Mouse (Mus musculus): ENCODE results near the gene Mbnl1. TPM values are rescaled to one million over a fixed set of nuclear protein-coding genes. Genes with fewer than 3 reads are reported as not detected.

Mbnl1 gene
- 115 and 127 TPM in 2 replicates for polyA plus RNA-seq (2015; fragmentation: Nextera tagmentation; extraction: Ambion mirVana)

GRCm38 (mm10) chr3:60472681-60473177 lies at the start of gene Mbnl1:
Gene Mbnl1 (plus strand): TSS chr3:60472830.
- no peaks in the 10 kb centered on the region for H3K27me3 ChIP-seq (replicated peaks; ENCODE audit: insufficient read depth, low read length)
- TF ChIP-seq EP300 (IDR thresholded peaks at IDR 0.05) (no peak), CTCF (IDR thresholded peaks at IDR 0.05) (no peak)
- DNase-seq (ENCODE audit: low spot score) = peak; percentile 35
- no peaks in the 10 kb centered on the region for H3K4me1 ChIP-seq (ENCODE audit: insufficient read depth, low read depth, low read length)
- H3K4me2 ChIP-seq (replicated peaks; ENCODE audit: low read depth, low read length) = no peak within 1 kb of the TSS
- H3K4me3 ChIP-seq (ENCODE audit: low read depth, low read length) = no peak within 1 kb of the TSS
- WGBS = 40% methylated on average over 5 of the region's 5 CpGs
- H3K9ac ChIP-seq (replicated peaks; ENCODE audit: low read depth) = no peak within 1 kb of the TSS
- H3K36me3 ChIP-seq (ENCODE audit: insufficient read depth, low read length) = no peaks in the 10 kb centered on the region
- ATAC-seq = no peak
- H3K27ac ChIP-seq (ENCODE audit: low read length) = no peak within 1 kb of the TSS
- no peaks in the 10 kb centered on the region for H3K9me3 ChIP-seq (ENCODE audit: low read length)

DNA sequence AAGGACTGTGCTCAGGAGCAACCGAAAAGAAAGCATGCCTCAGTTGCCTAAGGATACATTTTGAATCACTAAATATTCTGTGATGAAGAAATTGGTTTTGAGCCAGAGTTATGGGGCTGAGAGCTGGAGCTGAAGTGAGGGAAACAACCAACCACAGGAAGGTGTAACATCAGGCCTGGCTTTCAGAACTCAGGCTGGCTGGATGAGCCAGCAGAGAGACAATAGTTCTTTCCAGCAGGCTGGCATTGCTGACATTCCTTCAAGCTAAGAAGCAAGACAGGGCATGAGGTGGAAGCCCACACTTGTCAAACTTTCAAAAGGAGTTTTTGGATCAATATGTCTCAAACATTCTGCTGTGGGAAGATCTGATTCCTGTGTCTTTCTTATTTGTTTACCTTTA lies 48.5 kb upstream of the Mbnl1 start:
- TF ChIP-seq EP300 (IDR thresholded peaks at IDR 0.05) = no peak
- no peak for TF ChIP-seq CTCF (IDR thresholded peaks at IDR 0.05)
- Histone ChIP-seq H3K9ac (replicated peaks; ENCODE audit: low read depth) (no peak overlapping the region), H3K27me3 (replicated peaks; ENCODE audit: insufficient read depth, low read length) (no peaks in the 10 kb centered on the region), H3K4me3 (ENCODE audit: low read depth, low read length) (no peak overlapping the region), H3K4me1 (ENCODE audit: insufficient read depth, low read depth, low read length) (no peaks in the 10 kb centered on the region), H3K9me3 (ENCODE audit: low read length) (no peaks in the 10 kb centered on the region), H3K4me2 (replicated peaks; ENCODE audit: low read depth, low read length) (no peak overlapping the region), H3K36me3 (ENCODE audit: insufficient read depth, low read length) (no peaks in the 10 kb centered on the region), H3K27ac (ENCODE audit: low read length) (no peak overlapping the region)
- no peak for DNase-seq (ENCODE audit: low spot score)
- WGBS = 78% methylated on average over 1 of the region's 1 CpGs
- no peak for ATAC-seq

DNA sequence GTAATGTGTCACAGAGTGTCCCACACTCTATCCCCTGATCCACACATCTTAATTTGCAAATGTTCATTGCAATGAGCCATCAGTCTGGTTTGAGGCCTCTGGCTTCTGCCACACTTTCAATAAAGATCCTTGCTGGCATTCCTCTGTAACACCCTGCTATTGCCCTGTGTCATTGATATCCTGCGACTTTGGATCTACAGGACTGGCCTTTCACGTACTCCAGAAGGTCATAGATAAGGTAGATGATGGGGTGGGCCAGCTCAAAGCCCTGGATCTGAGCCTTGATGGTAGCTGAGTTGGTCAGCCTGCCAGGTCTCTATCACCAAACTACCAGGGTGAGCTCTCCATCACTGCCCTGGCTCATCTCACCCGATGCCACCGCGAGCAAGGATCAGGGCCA lies 43.6 kb upstream of the Mbnl1 start:
- TF ChIP-seq EP300 (IDR thresholded peaks at IDR 0.05) (no peak), CTCF (IDR thresholded peaks at IDR 0.05) (no peak)
- ATAC-seq = no peak
- 85% methylated on average over 5 of the region's 5 CpGs for WGBS

GRCm38 (mm10) chr3:60437254-60437653 lies 35.4 kb upstream of the Mbnl1 start:
- H3K36me3 ChIP-seq (ENCODE audit: insufficient read depth, low read length) = no peaks in the 10 kb centered on the region
- no peak overlapping the region for H3K4me2 ChIP-seq (replicated peaks; ENCODE audit: low read depth, low read length)
- no peaks in the 10 kb centered on the region for H3K9me3 ChIP-seq (ENCODE audit: low read length)
- H3K4me1 ChIP-seq (ENCODE audit: insufficient read depth, low read depth, low read length) = peaks cover 3% of the 10 kb centered on the region; the same call in 1 of the 2 replicates
- no peak overlapping the region for H3K4me3 ChIP-seq (ENCODE audit: low read depth, low read length)
- H3K9ac ChIP-seq (replicated peaks; ENCODE audit: low read depth) = no peak overlapping the region
- DNase-seq (ENCODE audit: low spot score) (no peak), ATAC-seq (no peak)
- no peaks in the 10 kb centered on the region for H3K27me3 ChIP-seq (replicated peaks; ENCODE audit: insufficient read depth, low read length)
- TF ChIP-seq EP300 (IDR thresholded peaks at IDR 0.05) (no peak), CTCF (IDR thresholded peaks at IDR 0.05) (no peak)
- 0 out of 2 replicates have a peak overlapping the region, but pooled peaks have one; percentile 17 for H3K27ac ChIP-seq (ENCODE audit: low read length)

More for the DNA sequence above, 43.6 kb upstream of the Mbnl1 start:
- no peaks in the 10 kb centered on the region for H3K4me1 ChIP-seq (ENCODE audit: insufficient read depth, low read depth, low read length)
- no peak for DNase-seq (ENCODE audit: low spot score)
- no peak overlapping the region for H3K9ac ChIP-seq (replicated peaks; ENCODE audit: low read depth)
- H3K4me2 ChIP-seq (replicated peaks; ENCODE audit: low read depth, low read length) = no peak overlapping the region
- H3K36me3 ChIP-seq (ENCODE audit: insufficient read depth, low read length) = no peaks in the 10 kb centered on the region
- no peaks in the 10 kb centered on the region for H3K9me3 ChIP-seq (ENCODE audit: low read length)
- H3K27ac ChIP-seq (ENCODE audit: low read length) = no peak overlapping the region
- no peak overlapping the region for H3K4me3 ChIP-seq (ENCODE audit: low read depth, low read length)
- no peaks in the 10 kb centered on the region for H3K27me3 ChIP-seq (replicated peaks; ENCODE audit: insufficient read depth, low read length)

GRCm38 (mm10) chr3:60437678-60438232 lies 34.9 kb upstream of the Mbnl1 start:
- DNase-seq (ENCODE audit: low spot score) (peak; percentile 80), ATAC-seq (peak; percentile 33; the same call in 1 of the 2 replicates)
- TF ChIP-seq EP300 (IDR thresholded peaks at IDR 0.05) (no peak; the same call in 1 of the 2 replicates), CTCF (IDR thresholded peaks at IDR 0.05) (no peak)
- no peak overlapping the region for H3K9ac ChIP-seq (replicated peaks; ENCODE audit: low read depth)
- 0 out of 2 replicates have a peak overlapping the region, but pooled peaks have one; percentile 11 for H3K27ac ChIP-seq (ENCODE audit: low read length)
- H3K4me1 ChIP-seq (ENCODE audit: insufficient read depth, low read depth, low read length) = peaks cover 3% of the 10 kb centered on the region; the same call in 1 of the 2 replicates
- no peaks in the 10 kb centered on the region for H3K9me3 ChIP-seq (ENCODE audit: low read length)
- 11% methylated on average over 1 of the region's 1 CpGs for WGBS
- no peak overlapping the region for H3K4me2 ChIP-seq (replicated peaks; ENCODE audit: low read depth, low read length)
- no peak overlapping the region for H3K4me3 ChIP-seq (ENCODE audit: low read depth, low read length)
- no peaks in the 10 kb centered on the region for H3K36me3 ChIP-seq (ENCODE audit: insufficient read depth, low read length)
- H3K27me3 ChIP-seq (replicated peaks; ENCODE audit: insufficient read depth, low read length) = no peaks in the 10 kb centered on the region

GRCm38 (mm10) chr3:60438715-60439114 lies 33.9 kb upstream of the Mbnl1 start:
- TF ChIP-seq EP300 (IDR thresholded peaks at IDR 0.05) = no peak
- no peak for TF ChIP-seq CTCF (IDR thresholded peaks at IDR 0.05)
- ATAC-seq = no peak

More at GRCm38 (mm10) chr3:60438715-60439114, 33.9 kb upstream of the Mbnl1 start:
- 94% methylated on average over 1 of the region's 1 CpGs for WGBS
- peaks cover 3% of the 10 kb centered on the region; the same call in 1 of the 2 replicates for H3K4me1 ChIP-seq (ENCODE audit: insufficient read depth, low read depth, low read length)
- no peak overlapping the region for H3K4me2 ChIP-seq (replicated peaks; ENCODE audit: low read depth, low read length)
- no peaks in the 10 kb centered on the region for H3K27me3 ChIP-seq (replicated peaks; ENCODE audit: insufficient read depth, low read length)
- H3K36me3 ChIP-seq (ENCODE audit: insufficient read depth, low read length) = no peaks in the 10 kb centered on the region
- DNase-seq (ENCODE audit: low spot score) = no peak
- H3K4me3 ChIP-seq (ENCODE audit: low read depth, low read length) = no peak overlapping the region
- H3K9ac ChIP-seq (replicated peaks; ENCODE audit: low read depth) = no peak overlapping the region
- no peaks in the 10 kb centered on the region for H3K9me3 ChIP-seq (ENCODE audit: low read length)
- H3K27ac ChIP-seq (ENCODE audit: low read length) = no peak overlapping the region
